Mouse (Mus musculus) left cerebral cortex, postnatal 36 days (tissue): ENCODE data around the gene Hoxa7. TPM values are rescaled to one million over a fixed set of nuclear protein-coding genes. Genes with fewer than 3 reads are reported as not detected.
A peak's percentile ranks its signal among the peaks of the same experiment; 100 is the strongest.

ENCODE experiments used
- DNase-seq, 2 experiments: peaks; one replicate each; pipeline ENCODE4 v3.0.0; 2021 to 2022; ENCODE audit warnings: low spot score in 2 of 2, mixed read lengths in 1 of 2
- intact Hi-C: fragments of 180-260 bp; cut with DNase I; formaldehyde crosslinking; loops from one replicate; pipeline ENCODE4 v1.15.1; 2025
- total RNA-seq, 2 experiments: library from RNA; stranded (reverse); gene quantifications; 2 replicates each; pipeline ENCODE4 v1.2.3; 2021

The Hoxa7 gene
- total RNA-seq, 2 experiments from 2014 or later = not detected

DNA sequence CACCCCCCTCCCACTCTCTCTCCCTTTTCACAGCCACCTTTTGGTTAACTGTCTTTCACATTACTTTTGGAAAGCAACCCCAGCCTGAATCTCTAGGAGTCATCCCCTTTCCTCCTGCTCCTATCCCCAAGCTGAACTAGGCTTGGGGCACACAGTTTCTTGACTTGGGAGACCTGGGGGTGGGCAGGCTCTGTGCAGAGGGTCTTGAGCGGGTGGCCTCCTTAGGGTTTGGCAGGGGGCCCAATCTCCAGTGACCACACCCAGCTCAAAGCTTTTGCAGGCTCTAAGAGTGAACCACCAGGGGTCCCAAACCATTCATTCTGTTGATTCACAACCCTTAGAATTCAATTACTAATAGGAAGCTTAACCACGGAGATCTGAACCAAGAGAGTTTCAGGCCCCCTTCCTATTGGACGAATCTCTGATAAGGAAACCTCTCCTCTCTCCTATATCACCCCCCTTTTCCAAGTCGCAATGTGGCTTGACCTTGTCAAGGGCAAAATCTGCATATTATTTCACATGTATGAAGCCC, 21.2 kb upstream of the Hoxa7 start:
- intact Hi-C loops = no loop called here
- DNase-seq = no peak

DNA sequence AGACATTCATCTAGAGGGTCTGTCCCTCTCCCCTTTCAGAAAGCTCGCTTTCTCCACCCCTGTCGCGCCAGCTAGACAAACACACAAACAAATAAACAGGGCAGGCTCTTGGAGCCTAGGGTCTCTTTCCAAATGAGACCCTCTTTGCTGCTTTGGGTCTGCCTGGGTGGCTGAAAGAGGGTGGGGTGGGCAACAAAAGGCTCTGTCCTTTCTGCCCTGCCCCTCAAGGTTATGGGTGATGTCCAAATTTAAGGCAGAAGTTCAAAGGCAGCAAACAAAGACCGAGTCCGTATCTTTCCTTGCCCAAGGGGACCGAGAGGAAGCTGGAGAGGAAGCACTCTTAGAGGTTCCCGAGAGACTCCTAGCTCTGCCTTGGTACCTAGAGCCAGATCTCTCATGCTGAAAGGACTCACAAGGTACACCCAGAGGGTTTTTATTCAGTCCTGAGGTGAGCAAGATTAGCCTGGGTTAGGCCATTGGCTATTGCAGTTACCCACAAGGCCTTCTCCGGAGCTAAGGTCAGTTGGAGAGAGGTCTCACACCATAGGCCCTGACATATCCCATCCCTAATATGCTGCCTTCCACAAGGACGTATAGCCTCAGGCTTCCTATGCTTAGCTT, 19.5 kb upstream of the Hoxa7 start:
- intact Hi-C loops = no loop called here

DNA sequence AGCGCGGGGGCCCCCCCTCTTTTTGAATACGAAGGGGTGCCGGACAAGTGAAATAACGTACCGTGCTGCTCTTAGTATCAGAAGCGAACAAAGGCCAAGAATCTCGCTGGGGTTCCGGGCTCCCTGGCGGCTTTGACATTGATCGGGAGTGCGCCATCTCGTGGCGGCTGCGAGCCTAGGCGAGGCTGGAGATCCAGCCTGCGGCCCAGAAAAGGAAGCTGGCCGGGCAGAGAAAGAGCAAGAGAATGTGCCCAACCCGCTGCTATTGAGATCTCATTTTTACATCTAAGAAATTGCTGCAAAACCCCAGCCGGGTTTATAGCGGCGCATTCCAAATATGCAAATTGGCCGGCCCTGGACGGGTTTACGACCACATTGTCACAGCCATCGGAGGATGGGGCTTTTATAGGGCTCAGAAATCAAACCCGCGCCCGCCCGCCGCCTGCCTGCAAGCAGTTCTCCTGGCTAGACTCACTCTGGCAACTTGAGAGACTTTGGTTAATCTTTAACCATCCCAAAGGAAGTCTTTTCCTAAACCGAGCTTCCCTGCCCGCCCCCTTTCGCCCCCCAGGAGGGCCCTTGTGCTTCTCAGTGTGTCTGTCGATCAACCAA, 18.8 kb upstream of the Hoxa7 start, which contains the start of gene Hoxa10:
Gene Hoxa10, minus strand, starts transcription at position 466 of the 612 bp plus-strand sequence.
- intact Hi-C loops = no loop called here
- peak in 1 of 2 experiments; percentile 33 for DNase-seq

More for the DNA sequence above, 19.5 kb upstream of the Hoxa7 start:
- no peak for DNase-seq

DNA sequence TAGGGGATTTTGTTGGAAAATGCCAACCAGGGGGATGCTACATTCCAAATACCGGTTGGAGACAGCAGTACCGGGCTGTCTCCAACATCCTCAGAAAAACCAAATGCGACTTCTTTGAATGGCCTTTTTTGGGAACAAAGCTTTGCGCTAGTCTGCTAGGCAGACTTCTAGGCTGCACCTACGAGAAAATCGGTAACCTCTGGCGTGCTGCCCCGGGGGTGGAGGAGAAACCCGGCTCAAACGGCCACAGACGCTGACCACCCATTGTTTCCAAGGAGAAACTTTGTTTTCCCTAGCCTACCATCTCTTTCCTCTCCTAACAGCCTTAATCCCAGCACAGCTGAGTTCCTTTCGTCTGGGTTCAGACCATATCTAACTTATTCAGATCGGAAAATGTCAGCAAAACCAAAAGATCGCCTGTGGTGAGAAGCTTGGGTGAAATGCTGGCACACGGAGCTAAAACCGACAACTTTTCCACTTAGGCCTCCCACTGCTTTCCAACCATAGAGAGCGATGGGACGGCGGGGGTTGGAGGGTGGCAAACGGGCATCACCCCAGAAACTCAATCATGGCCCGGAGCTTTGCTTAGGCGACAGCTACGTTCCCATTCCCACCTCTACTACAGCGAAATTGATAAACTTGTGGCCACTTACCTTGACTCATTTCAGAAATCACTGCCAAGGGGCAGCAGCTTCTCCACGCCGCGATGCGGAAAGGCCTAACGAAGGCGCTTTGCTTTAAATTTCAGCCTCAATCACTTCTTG, 18.2 kb upstream of the Hoxa7 start:
- intact Hi-C loops = no loop called here
- DNase-seq = peak in 1 of 2 experiments; percentile 3

DNA sequence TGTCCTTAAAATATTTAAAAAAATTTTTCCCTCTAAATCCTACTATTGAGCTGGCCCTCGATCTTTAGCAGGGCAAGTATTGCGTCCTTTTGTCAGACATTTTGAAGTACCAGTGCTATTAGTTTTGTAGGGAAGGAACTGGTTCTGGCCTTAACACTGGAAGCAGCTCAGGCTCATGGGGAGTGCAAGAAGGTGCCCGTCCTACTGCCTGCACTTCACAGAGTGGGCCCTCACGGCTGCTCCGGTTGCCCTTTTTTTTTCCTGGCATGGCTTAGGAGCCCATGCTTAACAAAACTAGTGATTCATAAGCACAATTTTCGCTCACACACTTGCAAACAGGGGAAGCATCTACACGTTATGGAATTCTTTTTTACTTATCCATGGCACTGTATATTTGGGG, 17.3 kb upstream of the Hoxa7 start:
- DNase-seq = no peak
- intact Hi-C loops = no loop called here

DNA sequence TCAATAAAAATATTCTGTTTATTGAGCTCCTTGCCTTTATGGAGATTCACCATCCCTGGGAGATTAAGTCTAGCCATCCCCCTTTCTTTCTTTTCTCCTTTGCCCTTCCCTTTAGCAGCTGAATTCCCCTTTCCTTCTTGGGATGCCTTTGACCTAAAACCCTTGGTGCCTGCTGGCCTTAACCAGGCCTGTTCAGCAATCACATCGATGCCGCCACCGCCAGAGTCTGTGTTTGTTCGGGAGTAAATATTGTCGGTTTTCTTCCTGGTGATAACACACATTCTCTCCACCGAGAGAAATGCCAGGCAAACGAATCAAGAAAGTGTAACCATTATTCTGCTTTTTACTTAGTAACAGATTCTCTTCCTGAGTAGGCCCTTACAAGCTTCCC, 16.5 kb upstream of the Hoxa7 start:
- intact Hi-C loops = no loop called here
- DNase-seq = no peak

DNA sequence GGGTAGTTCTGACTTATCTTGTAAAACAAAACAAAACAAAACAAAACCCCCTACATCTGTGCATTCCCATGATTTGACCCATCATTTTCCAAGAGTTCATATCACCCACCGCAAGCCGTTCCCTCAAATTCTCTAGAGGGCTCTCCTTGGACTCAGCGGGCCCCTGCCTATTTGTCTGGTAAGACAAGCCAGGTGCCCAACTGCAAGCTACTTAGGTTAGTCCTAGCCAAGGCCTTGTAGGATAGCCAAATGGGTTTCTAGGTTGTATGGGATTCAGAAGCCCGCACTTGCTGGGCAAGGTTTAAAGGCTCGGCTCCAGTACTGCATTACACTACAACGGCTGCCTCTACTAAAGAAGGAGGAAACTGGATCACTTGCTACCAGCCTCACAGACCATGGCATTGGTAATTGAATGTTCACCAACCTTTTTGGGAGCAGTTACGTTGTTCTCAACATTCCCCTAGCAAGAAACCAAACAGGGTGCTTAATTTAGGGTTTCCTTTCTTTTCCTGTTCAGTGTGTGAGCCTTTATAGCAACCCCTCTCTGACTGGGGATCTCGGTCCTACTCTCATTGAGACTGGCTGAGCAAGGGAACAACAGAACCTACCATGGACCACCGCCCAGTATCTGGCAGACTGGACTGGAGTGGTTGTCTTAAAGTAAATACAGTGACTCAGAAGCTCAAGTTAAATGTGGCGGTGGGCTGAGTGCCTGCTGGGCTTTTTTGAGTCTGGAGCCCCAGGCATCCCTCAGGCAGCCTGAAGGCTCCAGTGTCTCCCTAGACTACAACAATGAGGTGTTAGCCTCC, 15.9 kb upstream of the Hoxa7 start:
- intact Hi-C loops = no loop called here
- no peak for DNase-seq

DNA sequence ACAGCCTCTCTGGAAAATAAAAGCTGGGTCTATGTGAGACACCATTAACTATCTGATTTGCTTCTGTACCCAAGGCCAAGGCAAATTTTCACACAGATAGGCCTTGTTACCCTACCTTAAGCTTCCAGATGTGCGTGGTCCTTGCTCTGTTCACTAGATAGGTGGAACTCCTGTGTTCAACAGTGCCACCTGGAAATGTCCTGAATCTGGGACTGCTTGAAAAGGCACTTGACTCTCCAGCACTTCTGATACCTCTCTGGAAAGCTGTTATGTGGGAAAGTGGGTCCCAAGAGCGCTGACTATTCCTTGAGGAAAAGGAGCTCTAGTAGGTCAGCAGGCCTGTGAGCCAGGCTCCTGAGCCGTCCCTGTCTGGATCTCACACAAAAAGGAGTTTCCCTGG, 15.2 kb upstream of the Hoxa7 start:
- intact Hi-C loops = no loop called here

DNA sequence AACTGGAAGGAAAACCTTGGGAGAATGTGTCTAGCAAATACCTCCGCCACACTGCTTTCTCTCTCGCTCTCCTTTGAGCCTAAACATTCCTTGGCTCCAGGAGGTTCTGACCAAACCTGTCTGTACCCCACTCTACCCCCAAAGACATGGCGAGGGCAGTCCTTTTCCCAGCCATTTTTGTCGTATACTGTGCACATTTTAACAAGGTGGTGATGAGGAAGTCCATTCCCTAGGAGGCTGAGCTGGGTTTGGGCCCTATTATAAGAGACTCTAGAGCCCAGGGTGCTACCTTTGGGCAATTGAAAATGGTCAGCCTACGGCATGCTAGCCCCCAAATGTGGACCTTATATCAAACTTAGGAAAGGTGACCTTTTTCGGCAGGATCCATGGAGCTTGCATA, 14.2 kb upstream of the Hoxa7 start:
- intact Hi-C loops = no loop called here
- no peak for DNase-seq

More for the DNA sequence above, 15.2 kb upstream of the Hoxa7 start:
- DNase-seq = no peak

DNA sequence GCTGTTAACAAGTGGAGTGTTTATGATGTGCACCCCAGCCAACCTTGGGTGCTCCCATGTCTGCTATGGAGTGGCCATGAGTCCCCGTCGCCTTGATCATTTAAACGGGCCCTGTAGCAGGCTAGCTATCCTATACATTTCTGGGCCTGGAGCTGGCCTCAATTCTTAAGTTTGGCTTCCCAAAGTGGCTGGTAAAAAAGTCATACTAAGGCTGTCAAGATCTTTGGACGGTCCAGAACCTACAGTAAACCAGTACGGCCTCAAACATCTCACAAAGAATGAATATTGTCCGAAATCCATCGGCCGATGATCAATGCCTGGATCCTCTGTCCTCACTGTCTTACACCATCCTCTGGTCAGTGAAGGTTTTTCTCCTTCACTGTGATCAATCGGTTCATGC, 13.6 kb upstream of the Hoxa7 start:
- intact Hi-C loops = no loop called here
- no peak for DNase-seq

DNA sequence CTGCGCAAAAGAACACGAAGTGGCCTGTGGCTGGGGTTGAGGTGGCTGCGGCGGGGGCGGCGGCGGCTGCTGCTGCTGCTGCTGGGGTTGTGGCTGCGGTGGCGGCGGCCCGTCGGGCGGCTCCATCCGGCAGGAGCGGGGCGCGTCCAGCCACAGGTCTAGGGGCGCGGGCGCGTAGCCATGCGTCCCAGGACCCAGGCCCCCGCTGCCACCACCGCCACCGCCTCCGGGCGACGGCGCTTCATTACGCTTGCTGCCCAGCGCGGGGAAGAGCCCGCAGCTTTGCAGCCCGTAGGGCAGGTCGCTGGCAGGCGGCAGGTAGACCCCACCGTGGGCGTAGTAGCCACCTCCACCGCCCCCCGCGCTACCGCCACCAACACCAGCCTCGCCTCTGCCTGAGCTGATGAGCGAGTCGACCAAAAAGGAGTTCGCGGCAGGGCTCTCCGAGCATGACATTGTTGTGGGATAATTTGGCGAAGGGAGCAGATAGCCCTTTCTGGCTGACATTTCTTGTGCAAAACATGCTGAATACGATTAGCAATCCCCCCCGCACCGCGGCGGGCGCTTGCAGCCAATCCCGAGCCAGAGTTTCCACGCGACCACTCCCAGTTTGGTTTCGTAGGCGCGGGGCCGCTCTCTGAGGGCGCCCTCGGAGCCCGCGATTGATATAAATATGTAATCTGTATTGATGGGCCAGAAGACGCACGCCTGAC, 12.9 kb upstream of the Hoxa7 start:
- intact Hi-C loops = no loop called here
- no peak for DNase-seq

DNA sequence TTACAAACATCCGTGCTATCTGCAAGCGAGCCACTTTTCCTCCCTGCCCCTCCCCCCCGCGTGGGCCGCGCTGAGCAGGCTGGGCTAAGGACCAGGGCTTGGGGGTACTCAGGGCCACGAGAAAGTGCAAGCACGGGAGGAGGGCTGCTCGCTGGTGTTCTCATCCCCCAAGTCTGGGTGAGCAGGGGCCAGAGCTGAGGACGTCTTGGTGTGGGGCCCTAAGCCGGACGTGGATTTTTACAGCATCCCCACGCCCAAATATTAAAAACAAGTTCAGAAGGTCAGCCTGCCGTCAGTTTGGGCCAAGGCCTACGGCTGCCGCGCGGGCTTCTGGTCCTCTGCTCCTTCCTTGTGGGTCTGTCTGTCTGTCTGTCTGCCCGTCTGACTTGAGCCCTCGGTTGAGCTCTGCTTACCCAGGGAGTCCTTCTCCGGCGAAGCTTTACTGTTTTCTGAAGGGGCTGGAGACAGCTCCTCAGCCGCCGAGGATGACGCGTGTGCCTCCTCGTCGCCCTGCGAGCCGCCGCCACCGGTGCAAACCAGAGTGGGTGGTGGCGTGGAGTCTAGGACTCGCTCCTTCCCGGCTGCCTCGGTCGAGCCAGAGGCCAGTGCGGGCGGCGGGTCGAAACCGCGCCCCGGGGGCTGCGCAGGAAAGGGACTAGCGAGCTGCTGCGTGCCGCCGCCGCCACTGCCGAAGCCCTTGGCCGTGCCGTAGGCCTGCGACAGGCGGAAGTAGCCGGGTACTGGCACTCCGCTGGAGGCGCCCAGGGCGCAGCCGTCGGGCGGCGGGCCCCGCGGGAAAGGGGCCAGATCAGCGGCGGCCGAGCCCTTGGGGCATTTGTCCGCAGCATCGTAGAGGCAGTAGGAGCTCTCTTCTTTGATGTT, 12.1 kb upstream of the Hoxa7 start:
- intact Hi-C loops = no loop called here
- DNase-seq = peak in 1 of 2 experiments; percentile 7

DNA sequence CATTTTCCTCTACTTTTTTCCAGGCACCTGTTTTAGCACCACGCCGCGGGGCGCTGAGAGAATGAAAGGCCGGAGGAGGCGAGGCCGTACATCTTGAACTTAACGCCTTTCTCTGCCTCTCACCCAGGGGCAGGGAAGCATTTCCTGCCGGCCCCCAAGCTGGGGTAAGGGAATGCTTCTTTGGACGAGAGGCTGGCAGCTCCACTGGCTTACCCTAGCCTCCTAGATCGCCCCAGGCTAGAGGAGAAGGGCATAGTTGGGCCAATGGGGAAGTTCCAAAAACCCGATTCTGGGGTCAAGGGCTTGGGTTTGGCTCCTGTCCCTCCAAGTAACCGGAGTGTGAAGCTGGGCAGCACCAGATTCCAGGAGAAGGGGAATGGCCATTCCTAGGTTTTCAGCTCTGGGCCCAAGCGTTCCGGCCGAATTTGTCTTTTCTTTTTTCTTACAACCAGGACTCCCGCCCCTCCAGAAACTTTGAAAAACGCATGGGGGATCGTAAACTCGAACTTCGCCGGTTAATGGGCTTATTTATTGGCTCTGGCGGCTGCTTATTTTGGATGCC, 11.4 kb upstream of the Hoxa7 start:
- DNase-seq = no peak
- intact Hi-C loops = no loop called here

DNA sequence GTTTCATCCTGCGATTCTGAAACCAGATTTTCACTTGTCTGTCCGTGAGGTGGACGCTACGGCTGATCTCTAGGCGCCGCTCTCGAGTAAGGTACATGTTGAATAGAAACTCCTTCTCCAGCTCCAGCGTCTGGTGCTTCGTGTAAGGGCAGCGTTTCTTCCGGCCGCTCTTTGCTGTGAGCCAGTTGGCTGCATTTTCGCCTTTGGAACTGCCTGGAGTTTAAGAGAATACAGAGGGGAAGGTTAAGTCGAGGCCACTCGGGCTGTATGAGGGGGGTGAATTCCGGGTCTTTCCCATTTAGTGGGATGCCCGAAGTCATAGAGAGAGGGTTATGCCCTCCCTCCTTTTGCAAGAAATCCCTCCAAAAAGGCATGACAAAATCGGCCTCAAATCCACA, 10.9 kb upstream of the Hoxa7 start:
- intact Hi-C loops = no loop called here
- peak in 1 of 2 experiments; percentile 13 for DNase-seq

DNA sequence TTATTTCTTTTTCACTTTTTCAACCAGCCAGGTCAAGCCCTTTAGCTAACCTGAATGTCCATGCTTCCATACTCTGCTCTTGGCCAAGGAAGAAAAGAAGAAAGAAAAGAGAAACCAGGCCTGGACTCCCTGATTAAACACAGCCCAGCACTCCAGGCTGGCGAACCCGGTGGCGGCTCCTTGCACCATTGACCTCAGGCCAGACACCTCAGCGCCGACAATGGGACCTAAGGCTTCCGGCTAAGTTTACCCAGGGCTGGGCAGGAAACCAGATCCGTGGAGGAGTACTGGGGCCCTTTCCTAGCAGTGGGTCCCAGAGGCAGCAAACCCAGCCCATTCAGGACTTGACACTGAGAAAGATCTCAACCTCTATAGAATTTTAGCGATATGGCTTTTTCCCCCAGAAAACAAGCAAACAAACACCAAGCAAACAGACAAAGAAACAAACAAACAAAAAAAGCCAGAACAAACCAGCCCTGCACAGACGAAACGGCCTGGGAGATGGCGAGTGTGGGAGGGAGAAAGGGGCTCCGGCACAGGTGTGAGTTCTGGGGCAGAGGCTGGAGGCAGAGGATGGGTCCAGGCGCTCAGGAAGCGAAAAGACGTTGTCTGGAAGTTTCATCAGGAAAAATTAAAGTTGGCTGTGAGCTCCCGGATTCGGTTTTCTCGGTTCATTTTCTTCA, 10.4 kb upstream of the Hoxa7 start:
- intact Hi-C loops = no loop called here
- no peak for DNase-seq

DNA sequence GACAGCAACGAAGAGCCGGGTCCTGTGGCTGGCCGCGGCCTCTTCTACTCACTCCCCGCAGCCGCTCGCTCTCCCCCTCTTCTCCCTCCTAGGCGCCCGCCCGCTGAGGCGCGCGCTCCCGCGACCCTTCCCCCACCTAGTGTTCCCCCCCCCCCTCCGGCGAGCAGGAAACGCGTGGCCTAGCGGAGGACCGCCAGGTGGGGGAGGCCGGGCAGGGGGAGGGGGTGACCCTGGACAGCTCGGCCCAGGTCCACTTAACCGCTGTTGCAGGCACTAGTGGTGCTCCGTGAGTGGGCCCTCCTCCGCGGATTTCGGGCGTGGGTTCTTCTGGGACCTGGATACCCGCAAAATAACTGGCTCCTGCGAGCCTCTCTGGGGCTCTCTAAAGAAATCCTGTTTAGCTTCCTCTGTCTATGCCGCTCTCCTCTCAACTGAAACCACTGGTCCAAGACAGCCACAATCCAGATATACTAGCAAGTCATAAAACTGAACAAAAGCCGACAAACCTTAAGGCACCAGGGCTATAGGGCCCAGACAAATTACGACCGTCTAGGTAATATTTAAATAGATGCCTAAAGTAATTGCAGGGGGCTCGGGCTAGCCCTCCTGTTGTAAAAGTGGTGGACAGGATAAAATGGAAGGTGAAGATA, 9.0 kb upstream of the Hoxa7 start, which contains the start of gene Hoxa9:
Gene Hoxa9, minus strand, starts transcription at position 574 of the 650 bp plus-strand sequence.
- no peak for DNase-seq
- intact Hi-C loops = no loop called here
